Mouse (Mus musculus) thymus, postnatal 14 days (tissue): ENCODE measurements around the gene Wbp1l.

Source experiments
- DNase-seq: peaks from one replicate; pipeline ENCODE4 v3.0.0; 2021

The Wbp1l gene

GRCm38 (mm10) chr19:46599375-46600256, 732 bp downstream of the Wbp1l start:
- no peak for DNase-seq

- DNase-seq, result no peak
Measured at GRCm38 (mm10) chr19:46600371-46600770, 1.5 kb downstream of the Wbp1l start.

GRCm38 (mm10) chr19:46601491-46601890, 2.6 kb downstream of the Wbp1l start:
- DNase-seq, result no peak

- no peak for DNase-seq
Measured at GRCm38 (mm10) chr19:46602406-46602805, 3.5 kb downstream of the Wbp1l start.

- DNase-seq, result peak; percentile 24
Measured at GRCm38 (mm10) chr19:46606718-46607117, 7.8 kb downstream of the Wbp1l start.

GRCm38 (mm10) chr19:46607424-46607823, 8.5 kb downstream of the Wbp1l start:
- DNase-seq, result peak; percentile 58

GRCm38 (mm10) chr19:46608158-46608557, 9.3 kb downstream of the Wbp1l start:
- no peak for DNase-seq

GRCm38 (mm10) chr19:46616378-46616777, 17.5 kb downstream of the Wbp1l start:
- DNase-seq, result no peak

GRCm38 (mm10) chr19:46617361-46617760, 18.5 kb downstream of the Wbp1l start:
- peak; percentile 16 for DNase-seq

GRCm38 (mm10) chr19:46618322-46618721, 19.4 kb downstream of the Wbp1l start:
- DNase-seq, result no peak

- peak; percentile 14 for DNase-seq
Measured at GRCm38 (mm10) chr19:46619001-46619400, 20.1 kb downstream of the Wbp1l start.

GRCm38 (mm10) chr19:46619518-46619917, 20.6 kb downstream of the Wbp1l start:
- no peak for DNase-seq

- DNase-seq, result peak; percentile 39
Measured at GRCm38 (mm10) chr19:46620016-46620808, 21.3 kb downstream of the Wbp1l start.

GRCm38 (mm10) chr19:46621236-46622183, 22.6 kb downstream of the Wbp1l start:
- no peak for DNase-seq

- no peak for DNase-seq
Measured at GRCm38 (mm10) chr19:46622659-46623193, 23.8 kb downstream of the Wbp1l start.

GRCm38 (mm10) chr19:46623194-46623667, 24.3 kb downstream of the Wbp1l start:
- DNase-seq, result no peak

GRCm38 (mm10) chr19:46623790-46624772, 25.2 kb downstream of the Wbp1l start:
- no peak for DNase-seq

GRCm38 (mm10) chr19:46625015-46625414, 26.1 kb downstream of the Wbp1l start:
- no peak for DNase-seq

GRCm38 (mm10) chr19:46625519-46625918, 26.6 kb downstream of the Wbp1l start:
- no peak for DNase-seq

- no peak for DNase-seq
Measured at GRCm38 (mm10) chr19:46628403-46628802, 29.5 kb downstream of the Wbp1l start.

GRCm38 (mm10) chr19:46629807-46630206, 30.9 kb downstream of the Wbp1l start:
- DNase-seq, result no peak
